Mouse (Mus musculus): ENCODE measurements at regions not wholly inside any gene's neighbourhood (a gene's known extent, or its start where the extent isn't known, plus 50 kb on each side); places are given as distances from the start of the nearest gene placed in this dataset.

- no peak overlapping the region for H3K4me3 ChIP-seq (ENCODE audit: low read depth, low read length)
- H3K9ac ChIP-seq (ENCODE audit: low read length) = no peak overlapping the region
- no peaks in the 10 kb centered on the region for H3K27me3 ChIP-seq (replicated peaks; ENCODE audit: control insufficient read depth, insufficient read depth, low read length)
- H3K4me1 ChIP-seq (replicated peaks; ENCODE audit: control insufficient read depth, insufficient read depth, low read length) = no peaks in the 10 kb centered on the region
- WGBS = 76% methylated on average over 1 of the region's 1 CpGs
- no peaks in the 10 kb centered on the region for H3K9me3 ChIP-seq (ENCODE audit: control insufficient read depth, low read length)
- no peak overlapping the region for H3K4me2 ChIP-seq (ENCODE audit: low read length)
- H3K36me3 ChIP-seq (ENCODE audit: control insufficient read depth, insufficient read depth, low read length) = no peaks in the 10 kb centered on the region
- H3K27ac ChIP-seq (ENCODE audit: low read depth) = no peak overlapping the region
- no peak for ATAC-seq (replicated peaks; ENCODE audit: low FRiP score, low TSS enrichment, low read depth)
- DNase-seq (ENCODE audit: low spot score) = no peak
Measured at GRCm38 (mm10) chr15:56746698-56747097, 730.7 kb downstream of the Slc22a22 start.

GRCm38 (mm10) chr15:56744915-56745314 is 732.5 kb downstream of the Slc22a22 start:
- H3K27me3 ChIP-seq (replicated peaks; ENCODE audit: control insufficient read depth, insufficient read depth, low read length) = no peaks in the 10 kb centered on the region
- H3K27ac ChIP-seq (ENCODE audit: low read depth) = no peak overlapping the region
- H3K4me3 ChIP-seq (ENCODE audit: low read depth, low read length) = no peak overlapping the region
- ATAC-seq (replicated peaks; ENCODE audit: low FRiP score, low TSS enrichment, low read depth) (no peak), DNase-seq (ENCODE audit: low spot score) (no peak)
- no peaks in the 10 kb centered on the region for H3K9me3 ChIP-seq (ENCODE audit: control insufficient read depth, low read length)
- no peaks in the 10 kb centered on the region for H3K4me1 ChIP-seq (replicated peaks; ENCODE audit: control insufficient read depth, insufficient read depth, low read length)
- no peak overlapping the region for H3K9ac ChIP-seq (ENCODE audit: low read length)
- no peaks in the 10 kb centered on the region for H3K36me3 ChIP-seq (ENCODE audit: control insufficient read depth, insufficient read depth, low read length)
- no peak overlapping the region for H3K4me2 ChIP-seq (ENCODE audit: low read length)
- 44% methylated on average over 4 of the region's 4 CpGs for WGBS

Data from intestine, embryonic 14.5 days (tissue).